Mouse (Mus musculus) hindbrain, embryonic 15.5 days (tissue): ENCODE measurements around the gene March1. TPM values are rescaled to one million over a fixed set of nuclear protein-coding genes. Genes with fewer than 3 reads are reported as not detected.
A peak's percentile ranks its signal among the peaks of the same experiment; 100 is the strongest.

Experiments used
- ATAC-seq: fragments of 200-750 bp; cut with Nextera tagmentation; 2 replicates; pipeline ENCODE4 v1.8.0; 2017; ENCODE audit warnings: low read depth, moderate number of reproducible peaks, moderate TSS enrichment; ENCODE audit not compliant: low FRiP score
- H3K27ac ChIP-seq: fragments of 300-500 bp; sonication (generic); replicated peaks from 2 replicates; pipeline ENCODE4 v1.5.1; 2015; ENCODE audit warnings: mild to moderate bottlenecking, inconsistent platforms
- H3K27me3 ChIP-seq: fragments of 300-500 bp; sonication (generic); 2 replicates; pipeline ENCODE4 v1.6.1; 2015; ENCODE audit warnings: control low read depth, inconsistent platforms
- H3K36me3 ChIP-seq: fragments of 300-500 bp; sonication (generic); 2 replicates; pipeline ENCODE4 v1.6.1; 2015; ENCODE audit warnings: control low read depth, inconsistent platforms
- H3K4me1 ChIP-seq: fragments of 300-500 bp; sonication (generic); replicated peaks from 2 replicates; pipeline ENCODE4 v1.6.1; 2015; ENCODE audit warnings: control low read depth, inconsistent platforms
- H3K4me2 ChIP-seq: fragments of 300-500 bp; sonication (generic); 2 replicates; pipeline ENCODE4 v1.6.1; 2015; ENCODE audit warnings: moderate library complexity, mild to moderate bottlenecking, inconsistent platforms
- H3K4me3 ChIP-seq: fragments of 300-500 bp; sonication (generic); 2 replicates; pipeline ENCODE4 v1.5.1; 2015; ENCODE audit warnings: mild to moderate bottlenecking, inconsistent platforms
- H3K9ac ChIP-seq: fragments of 300-500 bp; sonication (generic); 2 replicates; pipeline ENCODE4 v1.6.1; 2015; ENCODE audit warnings: inconsistent platforms
- H3K9me3 ChIP-seq: fragments of 300-500 bp; sonication (generic); 2 replicates; pipeline ENCODE4 v1.6.1; 2016; ENCODE audit warnings: control low read depth, inconsistent platforms
- WGBS: fragments of 180-500 bp; shearing (Covaris S2); methylation state at CpG from one replicate; pipeline ENCODE4 v1.1.7; 2015; 5-methylcytosine and 5-hydroxymethylcytosine counted together
- polyA plus RNA-seq: library from polyadenylated mRNA; unstranded; fragments of >200 nt; fragmentation: Nextera tagmentation; extraction: Ambion mirVana; gene quantifications from 2 replicates; pipeline ENCODE4 v1.2.1, GENCODE M21; 2015

Gene March1
- polyA plus RNA-seq, 1 experiment from 2014 or later: 43.3 TPM

- no peak overlapping the region for H3K4me3 ChIP-seq
- H3K27me3 ChIP-seq: no peaks in the 10 kb centered on the region
- no peaks in the 10 kb centered on the region for H3K36me3 ChIP-seq
- no peak overlapping the region for H3K4me2 ChIP-seq
- H3K27ac ChIP-seq: no peak overlapping the region
- H3K9me3 ChIP-seq: no peaks in the 10 kb centered on the region
- no peak for ATAC-seq
- no peaks in the 10 kb centered on the region for H3K4me1 ChIP-seq
- H3K9ac ChIP-seq: no peak overlapping the region
- WGBS: 81% methylated on average over 4 of the region's 4 CpGs
These were observed 820.8 kb downstream of the March1 start for GRCm38 (mm10) chr8:66438468-66438867.

- 11% methylated on average over 1 of the region's 1 CpGs for WGBS
- Histone ChIP-seq H3K9me3 (no peaks in the 10 kb centered on the region), H3K4me3 (no peak overlapping the region), H3K4me2 (no peak overlapping the region), H3K27ac (no peak overlapping the region), H3K27me3 (no peaks in the 10 kb centered on the region), H3K36me3 (no peaks in the 10 kb centered on the region), H3K4me1 (no peaks in the 10 kb centered on the region), H3K9ac (no peak overlapping the region)
- ATAC-seq: peak; percentile 88
These were observed 823.4 kb downstream of the March1 start for GRCm38 (mm10) chr8:66441123-66441522.

DNA sequence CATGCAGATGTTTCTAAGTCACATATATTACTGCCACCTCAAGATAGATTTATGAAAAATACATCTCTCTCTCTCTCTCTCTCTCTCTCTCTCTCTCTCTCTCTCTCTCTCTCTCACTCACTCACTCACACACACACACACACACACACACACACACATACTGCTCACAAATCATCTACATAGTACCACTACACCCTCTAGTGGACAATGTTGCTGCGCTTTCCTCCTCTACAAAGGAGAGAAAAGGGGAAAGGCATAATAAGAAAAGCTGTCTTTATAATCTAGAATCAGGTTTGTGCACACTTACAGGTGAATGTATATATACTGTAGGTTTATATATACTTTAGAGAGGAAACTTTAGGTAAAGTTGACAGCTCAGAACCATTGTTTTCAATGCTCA, 825.1 kb downstream of the March1 start:
- H3K4me3 ChIP-seq: no peak overlapping the region
- no peaks in the 10 kb centered on the region for H3K9me3 ChIP-seq
- no peaks in the 10 kb centered on the region for H3K36me3 ChIP-seq
- ATAC-seq: peak; percentile 60; the same call in 1 of the 2 replicates
- H3K4me1 ChIP-seq: no peaks in the 10 kb centered on the region
- no peak overlapping the region for H3K9ac ChIP-seq
- H3K27ac ChIP-seq: no peak overlapping the region
- WGBS: 29% methylated on average over 1 of the region's 1 CpGs
- no peak overlapping the region for H3K4me2 ChIP-seq
- H3K27me3 ChIP-seq: no peaks in the 10 kb centered on the region

DNA sequence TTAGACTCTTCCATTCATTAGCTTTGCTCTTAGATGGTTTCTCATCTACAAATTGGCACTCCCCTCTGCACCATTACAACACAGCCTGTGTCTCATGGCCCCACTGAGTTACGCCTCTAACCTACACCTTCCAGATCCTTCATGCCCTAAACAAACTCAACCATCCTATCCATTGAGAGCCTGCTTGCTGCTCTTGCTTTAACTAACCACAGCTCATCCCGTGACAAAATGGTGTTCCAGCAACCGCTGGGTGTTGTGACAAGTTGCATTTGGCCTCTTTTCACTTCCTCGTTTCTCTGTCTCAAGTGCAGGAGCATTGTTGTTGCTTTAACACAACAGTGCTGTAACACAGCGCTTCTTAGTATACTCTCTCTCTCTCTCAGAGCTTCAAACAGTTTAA, 826.4 kb downstream of the March1 start:
- Histone ChIP-seq H3K27ac (no peak overlapping the region), H3K4me2 (no peak overlapping the region), H3K27me3 (no peaks in the 10 kb centered on the region), H3K4me3 (no peak overlapping the region), H3K9me3 (no peaks in the 10 kb centered on the region), H3K36me3 (no peaks in the 10 kb centered on the region), H3K4me1 (no peaks in the 10 kb centered on the region), H3K9ac (no peak overlapping the region)
- no peak for ATAC-seq
- 88% methylated on average over 5 of the region's 5 CpGs for WGBS

GRCm38 (mm10) chr8:66445351-66445750, 827.7 kb downstream of the March1 start:
- Histone ChIP-seq H3K27me3 (no peaks in the 10 kb centered on the region), H3K9me3 (no peaks in the 10 kb centered on the region), H3K27ac (no peak overlapping the region), H3K9ac (no peak overlapping the region), H3K4me1 (no peaks in the 10 kb centered on the region), H3K4me2 (no peak overlapping the region), H3K4me3 (no peak overlapping the region), H3K36me3 (no peaks in the 10 kb centered on the region)
- WGBS: 85% methylated on average over 3 of the region's 3 CpGs
- ATAC-seq: no peak

GRCm38 (mm10) chr8:66450691-66451090, 833.0 kb downstream of the March1 start:
- 29% methylated on average over 5 of the region's 5 CpGs for WGBS
- H3K4me1 ChIP-seq: no peaks in the 10 kb centered on the region
- no peaks in the 10 kb centered on the region for H3K27me3 ChIP-seq
- no peak overlapping the region for H3K4me2 ChIP-seq
- no peak overlapping the region for H3K9ac ChIP-seq
- H3K9me3 ChIP-seq: no peaks in the 10 kb centered on the region
- H3K36me3 ChIP-seq: no peaks in the 10 kb centered on the region
- no peak overlapping the region for H3K4me3 ChIP-seq
- ATAC-seq: no peak
- no peak overlapping the region for H3K27ac ChIP-seq

DNA sequence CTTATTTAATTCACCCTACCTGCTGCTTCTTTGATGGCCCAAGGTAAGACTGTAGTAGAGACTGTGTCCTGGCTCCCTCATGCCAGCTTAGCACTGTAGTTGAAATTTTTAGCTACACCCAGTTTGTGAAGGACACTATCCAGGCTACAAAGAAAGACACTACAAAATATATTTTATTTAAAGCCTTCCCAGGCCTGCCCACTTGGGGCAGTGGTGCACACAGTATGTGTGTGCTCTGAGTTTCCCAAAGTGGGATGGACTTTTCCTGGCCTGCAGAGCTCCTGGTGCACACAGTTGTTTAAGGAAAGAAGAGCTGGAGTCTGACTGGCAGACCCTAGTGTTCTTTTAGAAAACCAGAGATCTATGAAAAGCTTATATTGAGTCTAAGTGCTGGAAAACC, 839.4 kb downstream of the March1 start:
- ATAC-seq: no peak

GRCm38 (mm10) chr8:66469821-66470220, 852.1 kb downstream of the March1 start:
- H3K4me1 ChIP-seq: no peaks in the 10 kb centered on the region
- 88% methylated on average over 3 of the region's 3 CpGs for WGBS
- no peak for ATAC-seq

More for the DNA sequence above, 839.4 kb downstream of the March1 start:
- H3K9me3 ChIP-seq: no peaks in the 10 kb centered on the region
- H3K4me2 ChIP-seq: no peak overlapping the region
- no peak overlapping the region for H3K9ac ChIP-seq
- no peak overlapping the region for H3K4me3 ChIP-seq
- H3K4me1 ChIP-seq: no peaks in the 10 kb centered on the region
- H3K27ac ChIP-seq: no peak overlapping the region
- H3K27me3 ChIP-seq: no peaks in the 10 kb centered on the region
- no peaks in the 10 kb centered on the region for H3K36me3 ChIP-seq

GRCm38 (mm10) chr8:66476880-66477279, 859.2 kb downstream of the March1 start:
- Histone ChIP-seq H3K9me3 (no peaks in the 10 kb centered on the region), H3K36me3 (peaks cover 51% of the 10 kb centered on the region), H3K4me2 (no peak overlapping the region), H3K4me1 (no peaks in the 10 kb centered on the region), H3K4me3 (no peak overlapping the region), H3K9ac (no peak overlapping the region), H3K27me3 (no peaks in the 10 kb centered on the region), H3K27ac (no peak overlapping the region)
- ATAC-seq: no peak
- WGBS: 93% methylated on average over 3 of the region's 3 CpGs

More at GRCm38 (mm10) chr8:66469821-66470220, 852.1 kb downstream of the March1 start:
- H3K4me3 ChIP-seq: no peak overlapping the region
- H3K9me3 ChIP-seq: no peaks in the 10 kb centered on the region
- H3K36me3 ChIP-seq: 0 out of 2 replicates have a peak, but pooled peaks cover under 1% of the 10 kb centered on the region
- H3K27ac ChIP-seq: no peak overlapping the region
- no peak overlapping the region for H3K9ac ChIP-seq
- H3K27me3 ChIP-seq: no peaks in the 10 kb centered on the region
- no peak overlapping the region for H3K4me2 ChIP-seq

DNA sequence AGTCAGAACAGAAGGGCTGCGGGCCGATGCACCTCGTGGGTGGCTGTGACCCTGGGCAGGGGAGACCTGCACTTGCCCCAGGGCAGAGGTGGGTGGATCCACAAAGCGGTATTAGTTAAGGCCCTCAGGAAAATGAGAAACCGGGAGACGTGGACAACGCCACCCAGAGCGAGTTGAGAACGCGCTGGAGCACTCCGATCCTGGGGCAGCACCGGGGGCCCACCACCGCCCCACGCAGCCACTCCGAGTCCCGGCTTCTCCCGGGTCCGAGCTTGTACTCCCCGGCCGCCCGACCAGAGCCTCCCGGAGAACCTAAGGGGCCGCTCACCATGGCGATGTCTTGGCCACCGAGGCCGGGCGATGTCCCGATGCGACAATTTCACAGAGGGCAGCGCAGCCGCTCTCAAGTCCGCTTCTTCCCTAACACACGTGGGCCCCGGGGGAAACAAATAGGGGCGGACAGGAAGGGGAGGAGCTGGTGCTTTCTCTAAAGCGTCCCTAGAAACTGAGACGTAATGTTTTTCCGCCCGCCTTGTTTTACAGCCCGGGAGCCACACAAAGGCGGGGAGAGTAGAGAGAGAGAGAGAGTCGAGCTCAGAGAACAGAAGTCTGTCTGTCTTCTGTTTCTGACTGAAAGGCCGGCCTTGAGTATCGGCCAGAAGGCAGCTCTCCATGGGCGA, 868.5 kb downstream of the March1 start, which contains the start of gene Tma16:
Gene Tma16, minus strand, starts transcription at position 447 of the 680 bp plus-strand sequence.
- no peaks in the 10 kb centered on the region for H3K27me3 ChIP-seq
- H3K4me3 ChIP-seq: peak within 1 kb of the TSS; percentile 93
- under 1% methylated on average over 45 of the region's 45 CpGs for WGBS
- H3K4me1 ChIP-seq: peaks cover 14% of the 10 kb centered on the region
- peaks cover 22% of the 10 kb centered on the region for H3K36me3 ChIP-seq
- H3K27ac ChIP-seq: peak within 1 kb of the TSS; percentile 81
- peak within 1 kb of the TSS; percentile 80 for H3K4me2 ChIP-seq
- no peaks in the 10 kb centered on the region for H3K9me3 ChIP-seq
- peak; percentile 96 for ATAC-seq
- H3K9ac ChIP-seq: peak within 1 kb of the TSS; percentile 84

DNA sequence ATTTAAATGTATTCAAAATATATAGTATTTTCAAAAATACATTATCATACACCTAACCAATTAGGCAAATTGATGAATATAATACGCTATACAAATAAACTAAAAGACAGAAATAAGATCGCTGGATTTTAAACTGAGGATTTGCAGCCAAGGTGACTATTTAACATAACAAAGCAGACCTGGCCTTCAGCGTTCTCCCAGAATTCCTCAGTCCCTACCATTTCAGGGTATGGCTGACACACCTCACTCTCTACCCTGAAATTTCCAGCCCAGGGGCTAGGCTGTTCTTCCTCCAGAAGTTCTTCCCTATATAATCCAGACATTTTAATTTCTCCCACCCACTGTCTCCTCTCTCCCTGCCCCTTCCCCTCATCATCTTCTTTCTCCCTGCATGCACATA, 870.9 kb downstream of the March1 start:
- no peak overlapping the region for H3K4me2 ChIP-seq
- 54% methylated on average over 3 of the region's 3 CpGs for WGBS
- H3K27ac ChIP-seq: no peak overlapping the region
- no peaks in the 10 kb centered on the region for H3K9me3 ChIP-seq
- H3K9ac ChIP-seq: no peak overlapping the region
- no peak for ATAC-seq
- H3K4me1 ChIP-seq: peaks cover 14% of the 10 kb centered on the region
- no peaks in the 10 kb centered on the region for H3K27me3 ChIP-seq
- 0 out of 2 replicates have a peak, but pooled peaks cover 3% of the 10 kb centered on the region for H3K36me3 ChIP-seq
- no peak overlapping the region for H3K4me3 ChIP-seq

- WGBS: 87% methylated on average over 4 of the region's 4 CpGs
- H3K9ac ChIP-seq: no peak overlapping the region
- H3K9me3 ChIP-seq: no peaks in the 10 kb centered on the region
- peaks cover 1% of the 10 kb centered on the region for H3K4me1 ChIP-seq
- H3K4me3 ChIP-seq: no peak overlapping the region
- no peak overlapping the region for H3K4me2 ChIP-seq
- no peaks in the 10 kb centered on the region for H3K36me3 ChIP-seq
- H3K27ac ChIP-seq: no peak overlapping the region
- H3K27me3 ChIP-seq: no peaks in the 10 kb centered on the region
- ATAC-seq: no peak
These were observed 872.9 kb downstream of the March1 start for GRCm38 (mm10) chr8:66490624-66491023.

- Histone ChIP-seq H3K9ac (no peak overlapping the region), H3K27ac (no peak overlapping the region), H3K4me1 (0 out of 2 replicates have a peak, but pooled peaks cover 2% of the 10 kb centered on the region), H3K36me3 (no peaks in the 10 kb centered on the region), H3K4me2 (no peak overlapping the region), H3K9me3 (no peaks in the 10 kb centered on the region), H3K27me3 (no peaks in the 10 kb centered on the region), H3K4me3 (no peak overlapping the region)
- ATAC-seq: no peak
- 77% methylated on average over 2 of the region's 2 CpGs for WGBS
These were observed 876.8 kb downstream of the March1 start for GRCm38 (mm10) chr8:66494496-66494895.
